Mouse (Mus musculus): Measurements from ENCODE around the gene Kmo.

DNA sequence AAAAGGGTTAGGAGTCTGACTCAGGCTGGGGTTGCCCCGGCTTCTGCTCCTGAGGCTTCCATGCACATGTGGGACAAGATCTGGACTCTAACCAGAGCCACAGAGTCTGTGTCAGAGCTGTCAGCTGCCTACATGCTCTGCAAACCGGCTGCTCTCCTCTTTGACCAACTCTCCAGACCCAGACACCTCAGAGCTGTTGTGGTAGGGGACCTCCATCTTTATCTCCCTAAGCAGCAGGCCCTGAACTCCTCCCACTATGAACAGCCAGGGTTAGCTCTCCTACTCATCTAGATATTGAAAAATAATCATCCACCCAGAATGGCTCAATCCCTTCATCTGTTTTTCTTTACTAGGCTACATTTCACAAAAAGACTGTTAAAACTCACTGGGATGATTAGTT lies 34.9 kb upstream of the Kmo start:
- TF ChIP-seq POLR2A (IDR thresholded peaks at IDR 0.05; ENCODE audit: control insufficient read depth, low read depth, low read length) = no peak
- TF ChIP-seq CTCF (IDR thresholded peaks at IDR 0.05; ENCODE audit: control insufficient read depth, insufficient read depth, insufficient replicate concordance, low read depth, low read length) = no peak
